Mouse (Mus musculus) CH12.LX (cell line): ENCODE measurements around the gene Nacc1. TPM values are rescaled to one million over a fixed set of nuclear protein-coding genes. Genes with fewer than 3 reads are reported as not detected.
A peak's percentile ranks its signal among the peaks of the same experiment; 100 is the strongest.

Experiments
- DNase-seq: peaks from one replicate; pipeline ENCODE4 v3.0.0-alpha.2; 2013; ENCODE audit errors: extremely low read depth
- H3K27ac ChIP-seq: 2 replicates; pipeline ENCODE4 v1.5.1; 2012; ENCODE audit warnings: low read depth, mild to moderate bottlenecking, control low read depth, moderate library complexity; ENCODE audit not compliant: insufficient read depth
- H3K27me3 ChIP-seq: replicated peaks from 2 replicates; pipeline ENCODE3; 2012; ENCODE audit warnings: inconsistent platforms
- H3K36me3 ChIP-seq, 2 experiments: replicated peaks in 1 of 2; 2 replicates each; pipeline versions ENCODE3 to v1.6.1; 2012; ENCODE audit warnings: inconsistent platforms in 1 of 2, low read length in 1 of 2, mild to moderate bottlenecking in 1 of 2, mixed read lengths in 1 of 2, moderate library complexity in 1 of 2; ENCODE audit not compliant: control insufficient read depth in 1 of 2, insufficient read depth in 1 of 2
- H3K4me1 ChIP-seq, 2 experiments: 2 replicates each; pipeline ENCODE4 v1.6.1; 2012; ENCODE audit warnings: inconsistent platforms in 1 of 2, moderate library complexity in 1 of 2; ENCODE audit not compliant: insufficient read depth in 2 of 2, control insufficient read depth in 1 of 2
- H3K4me2 ChIP-seq: 2 replicates; pipeline ENCODE4 v1.6.1; 2012; ENCODE audit warnings: low read depth, mild to moderate bottlenecking, control low read depth; ENCODE audit not compliant: poor library complexity, insufficient read depth, severe bottlenecking
- H3K4me3 ChIP-seq, 3 experiments: fragments of 150-350 bp in 1 of 3; sonication (generic) in 1 of 3; replicated peaks in 1 of 3; 2 replicates each; pipeline versions ENCODE3 to v1.5.1; 2011 to 2012; ENCODE audit warnings: low read depth in 2 of 3, low read length in 2 of 3, mild to moderate bottlenecking in 2 of 3, moderate library complexity in 2 of 3, control low read depth in 1 of 3, improper control_type of control experiment in 1 of 3, inconsistent platforms in 1 of 3, mixed read lengths in 1 of 3; ENCODE audit not compliant: poor library complexity in 1 of 3
- H3K79me2 ChIP-seq: replicated peaks from 2 replicates; pipeline ENCODE4 v1.6.1; 2012; ENCODE audit warnings: mild to moderate bottlenecking, moderate library complexity; ENCODE audit not compliant: control insufficient read depth, poor library complexity, insufficient read depth, severe bottlenecking; ENCODE audit errors: extremely low read depth
- H3K9ac ChIP-seq: 2 replicates; pipeline ENCODE4 v1.6.1; 2012; ENCODE audit warnings: low read depth, mild to moderate bottlenecking, control low read depth, moderate library complexity; ENCODE audit not compliant: insufficient read depth
- H3K9me3 ChIP-seq: replicated peaks from 2 replicates; pipeline ENCODE3; 2012; ENCODE audit warnings: low read length, inconsistent platforms, mixed read lengths
- BHLHE40 ChIP-seq: IDR thresholded peaks from 2 replicates; pipeline ENCODE4 v1.6.1; 2011; ENCODE audit warnings: mild to moderate bottlenecking, low read depth, low read length, improper control_type of control experiment
- CHD1 ChIP-seq: IDR thresholded peaks from 2 replicates; pipeline ENCODE4 v1.6.1; 2012; ENCODE audit warnings: low read depth, low read length, improper control_type of control experiment, inconsistent platforms
- CHD2 ChIP-seq: IDR thresholded peaks from 2 replicates; pipeline ENCODE4 v1.6.1; 2011; ENCODE audit warnings: low read length, improper control_type of control experiment
- CTCF ChIP-seq, 2 experiments: IDR thresholded peaks in 1 of 2; conservative IDR thresholded peaks in 1 of 2; 2 replicates each; pipeline ENCODE4 v1.5.1; 2011 to 2012; ENCODE audit warnings: low read depth in 2 of 2, low read length in 2 of 2, improper control_type of control experiment in 1 of 2, inconsistent platforms in 1 of 2, mild to moderate bottlenecking in 1 of 2, moderate library complexity in 1 of 2
- ELF1 ChIP-seq: IDR thresholded peaks from 2 replicates; pipeline ENCODE4 v1.6.1; 2014; ENCODE audit warnings: low read depth, mild to moderate bottlenecking, inconsistent platforms, low read length, improper control_type of control experiment
- EP300 ChIP-seq: IDR thresholded peaks from 2 replicates; pipeline ENCODE4 v1.6.1; 2011; ENCODE audit warnings: low read length, improper control_type of control experiment
- ETS1 ChIP-seq: conservative IDR thresholded peaks from 2 replicates; pipeline ENCODE4 v1.6.1; 2012; ENCODE audit warnings: low read depth, mild to moderate bottlenecking, inconsistent platforms, low read length, improper control_type of control experiment, moderate library complexity
- HCFC1 ChIP-seq: IDR thresholded peaks from 2 replicates; pipeline ENCODE4 v1.6.1; 2012; ENCODE audit warnings: low read depth, mild to moderate bottlenecking, inconsistent platforms, low read length, improper control_type of control experiment
- IRF4 ChIP-seq: IDR thresholded peaks from 2 replicates; pipeline ENCODE4 v1.6.1; 2014; ENCODE audit warnings: low read depth, mild to moderate bottlenecking, inconsistent platforms, low read length, improper control_type of control experiment
- JUN ChIP-seq: IDR thresholded peaks from 2 replicates; pipeline ENCODE4 v1.6.1; 2011; ENCODE audit warnings: low read depth, mild to moderate bottlenecking, low read length, improper control_type of control experiment, moderate library complexity; ENCODE audit not compliant: insufficient read depth
- KAT2A ChIP-seq: IDR thresholded peaks from 2 replicates; pipeline ENCODE4 v1.6.1; 2012; ENCODE audit warnings: low read length, improper control_type of control experiment, inconsistent platforms; ENCODE audit not compliant: insufficient replicate concordance
- MAX ChIP-seq: IDR thresholded peaks from 2 replicates; pipeline ENCODE4 v1.6.1; 2011; ENCODE audit warnings: low read length, improper control_type of control experiment
- MAZ ChIP-seq: IDR thresholded peaks from 2 replicates; pipeline ENCODE4 v1.6.1; 2012; ENCODE audit warnings: low read depth, mild to moderate bottlenecking, inconsistent platforms, low read length, improper control_type of control experiment, moderate library complexity
- MYC ChIP-seq: IDR thresholded peaks from 2 replicates; pipeline ENCODE4 v1.6.1; 2011; ENCODE audit warnings: low read depth, mild to moderate bottlenecking, improper control_type of control experiment, low read length
- PAX5 ChIP-seq: IDR thresholded peaks from 2 replicates; pipeline ENCODE4 v1.6.1; 2012; ENCODE audit warnings: low read length, inconsistent platforms, mixed read lengths
- POLR2A ChIP-seq: IDR thresholded peaks from 2 replicates; pipeline ENCODE4 v1.6.1; 2011; ENCODE audit warnings: low read depth, mild to moderate bottlenecking, improper control_type of control experiment, low read length
- POLR2AphosphoS2 ChIP-seq: IDR thresholded peaks from 2 replicates; pipeline ENCODE4 v1.6.1; 2011; ENCODE audit warnings: low read depth, low read length, improper control_type of control experiment
- RAD21 ChIP-seq: IDR thresholded peaks from 2 replicates; pipeline ENCODE4 v1.6.1; 2011; ENCODE audit warnings: low read depth, mild to moderate bottlenecking, low read length, improper control_type of control experiment, moderate library complexity
- RCOR1 ChIP-seq: conservative IDR thresholded peaks from 2 replicates; pipeline ENCODE4 v1.6.1; 2012; ENCODE audit warnings: low read depth, mild to moderate bottlenecking, inconsistent platforms, low read length, improper control_type of control experiment
- SIN3A ChIP-seq: IDR thresholded peaks from 2 replicates; pipeline ENCODE4 v1.6.1; 2012; ENCODE audit warnings: low read length, improper control_type of control experiment, inconsistent platforms
- SMC3 ChIP-seq: IDR thresholded peaks from 2 replicates; pipeline ENCODE4 v1.6.1; 2011; ENCODE audit warnings: low read depth, low read length, improper control_type of control experiment
- TCF12 ChIP-seq: IDR thresholded peaks from 2 replicates; pipeline ENCODE4 v1.6.1; 2014; ENCODE audit warnings: low read depth, mild to moderate bottlenecking, inconsistent platforms, low read length, improper control_type of control experiment
- ZKSCAN1 ChIP-seq: IDR thresholded peaks from 2 replicates; pipeline ENCODE4 v1.6.1; 2012; ENCODE audit warnings: low read depth, inconsistent platforms, low read length, improper control_type of control experiment, borderline replicate concordance
- ZNF384 ChIP-seq: IDR thresholded peaks from 2 replicates; pipeline ENCODE4 v1.6.1; 2012; ENCODE audit warnings: low read depth, low read length, improper control_type of control experiment, inconsistent platforms
- dilution Hi-C: fragments of 300-500 bp; cut with MboI; formaldehyde crosslinking; loops from 2 replicates; pipeline ENCODE4 v1.14.3; 2020; ENCODE audit warnings: low sequenced_read_pairs; ENCODE audit not compliant: extremely low pct_unique_long_range_greater_than_20kb, extremely low pct_ligation_motif_present
- in situ Hi-C: fragments of 300-500 bp; cut with MboI; formaldehyde crosslinking; loops from 3 replicates; pipeline ENCODE4 v1.14.3; 2019; ENCODE audit warnings: low sequenced_read_pairs, low pct_ligation_motif_present, low pct_unique_long_range_greater_than_20kb, mixed read lengths
- polyA plus RNA-seq: library from polyadenylated mRNA; unstranded; fragments of >175 nt; gene quantifications from 2 replicates; pipeline ENCODE4 v1.2.1, GENCODE M21; 2012; ENCODE audit warnings: low read depth; ENCODE audit not compliant: insufficient read length
- total RNA-seq, 2 experiments: library from RNA; depleted of rRNA; stranded (reverse); fragments of 300-350 nt in 1 of 2; fragments of >200 nt in 1 of 2; gene quantifications; 2 replicates each; pipeline ENCODE4 v1.2.3; 2012 to 2014

Gene Nacc1
- total and polyA plus RNA-seq, 3 experiments = 23.3 to 84.1 (median 45.1) TPM

- TF ChIP-seq JUN = no peak
Observed at GRCm38 (mm10) chr8:84700941-84701911, 13.6 kb upstream of the Nacc1 start, which contains the start of gene Lyl1 (continued).

- Histone ChIP-seq H3K27ac (peak overlapping the region; percentile 90), H3K4me3 (no peak overlapping the region), H3K4me2 (no peak overlapping the region), H3K36me3 (peaks cover 43 to 72% of the 10 kb centered on the region in 2 experiments), H3K9ac (no peak overlapping the region), H3K4me1 (peaks cover 14 to 61% of the 10 kb centered on the region in 2 experiments), H3K9me3 (peaks cover 2% of the 10 kb centered on the region), H3K79me2 (peaks cover 18% of the 10 kb centered on the region), H3K27me3 (no peaks in the 10 kb centered on the region)
- in situ Hi-C loops (no loop called here), dilution Hi-C loops (no loop called here)
- TF ChIP-seq CTCF (conservative IDR thresholded peaks at IDR 0.05 in 1 of 2, IDR thresholded peaks at IDR 0.05 in 1 of 2; ENCODE audit: low read depth in 2 of 2, low read length in 2 of 2) (no peak), ELF1 (0 out of 2 replicates have a peak, but pooled peaks have one; percentile 1), MAZ (0 out of 2 replicates have a peak, but pooled peaks have one; percentile 11)
- no peak for DNase-seq
Observed at GRCm38 (mm10) chr8:84700526-84700925, 12.9 kb upstream of the Nacc1 start.

GRCm38 (mm10) chr8:84699861-84700322 lies 12.2 kb upstream of the Nacc1 start:
- peaks cover 49 to 72% of the 10 kb centered on the region in 2 experiments for H3K36me3 ChIP-seq

More at GRCm38 (mm10) chr8:84699861-84700322, 12.2 kb upstream of the Nacc1 start:
- no peaks in the 10 kb centered on the region for H3K9me3 ChIP-seq
- H3K4me1 ChIP-seq = peaks cover 14 to 55% of the 10 kb centered on the region in 2 experiments
- no peak; the same call in 1 of the 2 replicates for TF ChIP-seq SMC3
- TF ChIP-seq ZKSCAN1 = no peak
- TF ChIP-seq MYC = 0 out of 2 replicates have a peak, but pooled peaks have one; percentile 73
- peak; percentile 41; the same call in 1 of the 2 replicates for TF ChIP-seq POLR2A
- no peak; the same call in 1 of the 2 replicates for TF ChIP-seq ETS1
- TF ChIP-seq MAX = peak; percentile 69
- TF ChIP-seq EP300 = peak; percentile 71
- peak; percentile 27; the same call in 1 of the 2 replicates for TF ChIP-seq MAZ
- 0 out of 2 replicates have a peak, but pooled peaks have one; percentile 17 for TF ChIP-seq KAT2A
- TF ChIP-seq IRF4 = peak; percentile 58
- no peak for TF ChIP-seq RCOR1
- TF ChIP-seq SIN3A = peak; percentile 72
- peak; percentile 93 for TF ChIP-seq TCF12
- TF ChIP-seq CHD1 = no peak
- no peak for TF ChIP-seq PAX5
- TF ChIP-seq CTCF (conservative IDR thresholded peaks at IDR 0.05 in 1 of 2, IDR thresholded peaks at IDR 0.05 in 1 of 2; ENCODE audit: low read depth in 2 of 2, low read length in 2 of 2) = peak; percentile 39 to 55; a peak in 3 of 4 replicates
- TF ChIP-seq BHLHE40 = peak; percentile 55
- TF ChIP-seq RAD21 = peak; percentile 9; the same call in 1 of the 2 replicates
- TF ChIP-seq CHD2 = peak; percentile 85
- 0 out of 2 replicates have a peak, but pooled peaks have one; percentile 16 for TF ChIP-seq ZNF384
- no peak; the same call in 1 of the 2 replicates for TF ChIP-seq POLR2AphosphoS2
- peak; percentile 56; the same call in 1 of the 2 replicates for TF ChIP-seq HCFC1
- peak; percentile 76 for TF ChIP-seq ELF1
- H3K27ac ChIP-seq = peak overlapping the region; percentile 90
- H3K4me2 ChIP-seq = 0 out of 2 replicates have a peak overlapping the region, but pooled peaks have one; percentile 13
- DNase-seq = peak; percentile 90
- H3K27me3 ChIP-seq = no peaks in the 10 kb centered on the region
- peaks cover 18% of the 10 kb centered on the region for H3K79me2 ChIP-seq
- no peak overlapping the region for H3K4me3 ChIP-seq
- in situ Hi-C loops (no loop called here), dilution Hi-C loops (no loop called here)
- H3K9ac ChIP-seq = no peak overlapping the region
